Mouse (Mus musculus): ENCODE measurements at regions not wholly inside any gene's neighbourhood (a gene's known extent, or its start where the extent isn't known, plus 50 kb on each side); places are given as distances from the start of the nearest gene placed in this dataset.

GRCm38 (mm10) chr8:20495542-20495941 is 119.2 kb upstream of the Gm21119 start:
- peak; percentile 84 for DNase-seq

DNA sequence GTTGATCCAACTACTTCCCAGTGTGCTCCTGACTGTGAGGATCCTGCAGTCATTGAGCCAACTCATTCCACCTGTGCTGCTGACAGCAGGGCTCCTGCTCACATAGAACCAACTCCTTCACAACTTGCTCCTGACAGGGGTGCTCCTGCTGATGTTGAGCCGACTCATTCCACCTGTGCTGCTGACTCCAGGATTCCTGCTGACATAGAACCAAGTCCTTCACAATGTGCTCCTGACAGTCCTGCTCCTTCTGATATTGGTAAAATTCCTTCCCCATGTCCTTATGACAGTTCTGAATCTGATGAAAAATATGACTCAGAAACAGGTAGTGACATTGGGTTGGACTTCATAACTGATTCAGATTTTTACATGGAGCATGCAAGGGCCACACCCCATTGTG is 100.8 kb upstream of the Gm21119 start:
- DNase-seq, result peak; percentile 86

DNA sequence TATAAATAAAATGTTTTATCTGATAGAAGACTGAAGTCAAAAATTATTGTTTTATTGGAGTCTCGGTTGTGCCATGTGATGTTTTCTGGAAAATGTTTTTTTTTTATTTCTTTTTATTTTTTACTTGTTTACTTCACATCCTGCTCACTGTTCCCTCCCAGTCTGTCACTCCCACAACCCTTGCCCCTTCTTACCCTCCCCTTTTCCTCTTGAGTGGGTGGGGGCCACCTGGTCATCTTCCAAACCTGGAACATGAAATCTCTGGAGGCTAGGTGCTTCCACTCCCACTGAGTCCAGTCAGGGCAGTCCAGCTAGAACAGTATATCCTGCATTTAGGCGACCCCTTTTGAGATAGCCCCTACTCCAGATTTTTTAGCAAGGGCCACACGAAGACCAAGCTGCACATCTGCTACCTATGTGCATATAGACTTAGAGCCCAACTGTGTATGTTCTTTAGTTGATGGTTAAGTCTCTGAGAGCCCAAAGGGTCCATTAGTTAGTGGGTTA is 98.3 kb upstream of the Gm21119 start:
- DNase-seq, result peak; percentile 93

DNA sequence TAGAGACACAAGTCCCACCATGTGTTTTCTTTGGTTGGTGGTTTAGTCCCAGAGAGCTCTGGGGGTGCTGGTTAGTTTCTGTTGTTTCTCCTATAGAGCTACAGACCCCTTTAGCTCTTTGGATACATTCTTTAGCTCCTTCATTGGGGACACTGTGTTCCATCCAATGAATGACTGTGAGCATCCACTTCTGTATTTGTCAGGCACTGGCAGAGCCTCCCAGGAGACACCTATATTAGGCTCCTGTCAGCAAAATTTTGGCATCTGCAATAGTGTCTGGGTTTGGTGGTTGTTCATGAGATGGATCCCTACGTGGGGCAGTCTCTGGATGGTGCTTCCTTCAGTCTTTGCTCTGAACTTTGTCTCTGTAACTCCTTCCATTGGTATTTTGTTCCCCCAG is 97.2 kb upstream of the Gm21119 start:
- peak; percentile 91 for DNase-seq

- peak; percentile 91 for DNase-seq
These were observed 90.2 kb upstream of the Gm21119 start for GRCm38 (mm10) chr8:20524539-20524938.

DNA sequence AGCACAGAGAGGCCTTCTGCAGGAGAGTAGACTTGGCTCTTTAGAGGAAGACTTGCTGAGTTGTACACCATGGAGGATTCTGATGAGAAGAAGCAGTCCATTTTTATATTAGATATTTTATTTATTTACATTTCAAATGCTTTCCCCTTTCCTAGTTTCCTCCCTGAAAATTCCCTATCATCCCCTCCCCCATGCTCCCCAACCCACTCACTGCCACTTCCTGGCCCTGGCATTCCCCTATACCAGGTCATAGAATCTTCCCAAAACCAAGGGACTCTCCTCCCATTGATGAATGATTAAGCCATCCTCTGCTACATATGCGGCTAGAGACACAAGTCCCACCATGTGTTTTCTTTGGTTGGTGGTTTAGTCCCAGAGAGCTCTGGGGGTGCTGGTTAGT is 85.7 kb upstream of the Gm21119 start:
- peak; percentile 61 for DNase-seq

DNA sequence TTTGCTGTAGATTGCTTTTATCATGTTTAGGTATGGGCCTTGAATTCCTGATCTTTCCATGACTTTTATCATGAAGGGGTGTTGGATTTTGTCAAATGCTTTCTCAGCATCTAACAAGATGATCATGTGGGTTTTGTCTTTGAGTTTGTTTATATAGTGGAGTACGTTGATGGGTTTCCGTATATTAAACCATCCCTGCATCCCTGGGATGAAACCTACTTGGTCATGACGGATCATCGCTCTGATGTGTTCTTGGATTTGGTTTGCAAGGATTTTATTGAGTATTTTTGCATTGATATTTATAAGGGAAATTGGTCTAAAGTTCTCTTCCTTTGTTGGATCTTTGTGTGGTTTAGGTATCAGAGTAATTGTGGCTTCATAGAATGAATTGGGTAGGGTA is 75.7 kb upstream of the Gm21119 start:
- DNase-seq, result peak; percentile 89

DNA sequence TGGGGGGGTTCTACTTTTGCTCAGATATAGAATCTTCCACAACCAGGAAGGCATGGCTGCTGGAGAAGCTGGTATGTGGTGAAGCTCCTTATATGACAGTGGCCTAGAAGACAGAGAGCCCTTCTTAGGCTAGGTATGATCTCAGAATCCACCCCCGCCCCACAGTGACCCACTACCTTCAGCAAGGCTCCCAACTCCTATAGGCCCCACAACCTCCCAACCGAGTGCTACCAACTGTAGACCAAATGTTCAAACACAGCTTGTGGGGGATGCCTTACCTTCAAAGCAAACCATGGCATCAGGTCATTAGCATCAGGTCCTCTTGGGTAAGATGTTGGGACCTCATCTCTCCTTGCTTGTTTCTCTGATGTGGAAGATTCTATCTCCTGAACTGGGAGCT is 70.6 kb upstream of the Gm21119 start:
- DNase-seq, result peak; percentile 92

- peak; percentile 90 for DNase-seq
These were observed 69.4 kb upstream of the Gm21119 start for GRCm38 (mm10) chr8:20545347-20545746.

GRCm38 (mm10) chr8:20546401-20546800 is 68.3 kb upstream of the Gm21119 start:
- DNase-seq, result peak; percentile 93

GRCm38 (mm10) chr8:20550054-20550778 is 64.5 kb upstream of the Gm21119 start:
- peak; percentile 100 for DNase-seq

GRCm38 (mm10) chr8:20556501-20557181 is 58.1 kb upstream of the Gm21119 start:
- DNase-seq, result peak; percentile 64

GRCm38 (mm10) chr8:20557184-20557583 is 57.5 kb upstream of the Gm21119 start:
- DNase-seq, result peak; percentile 80

DNA sequence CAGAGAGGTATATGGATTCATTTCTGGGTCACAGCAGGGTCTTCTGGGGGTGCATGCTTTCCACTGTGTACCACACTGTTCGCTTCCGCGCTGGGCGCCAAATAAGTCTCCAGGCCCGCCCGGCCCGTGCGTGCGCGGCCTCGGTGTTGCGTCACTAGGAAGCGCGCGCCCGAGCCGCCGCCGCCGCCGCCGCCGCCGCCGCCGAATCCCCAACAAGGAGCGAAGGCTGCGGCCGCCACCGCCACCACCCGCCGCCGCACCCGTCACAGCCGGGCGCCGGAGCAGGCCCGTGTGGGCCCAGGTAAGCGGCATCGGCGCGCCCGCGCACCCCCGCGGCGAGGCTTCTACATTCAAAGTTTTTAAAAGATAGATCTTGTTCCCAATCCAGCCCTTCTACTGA is 57.1 kb upstream of the Gm21119 start:
- peak; percentile 95 for DNase-seq

Measured in heart, adult 11 months (tissue).